ENCODE assay signal across 7 mouse cellular contexts in genomic region chr2:18680961-18681360, GRCm38 (mm10). TPM values are rescaled to one million over a fixed set of nuclear protein-coding genes. Genes with fewer than 3 reads are reported as not detected.
DNase-seq lines count a peak whose midpoint lies in the region; ATAC-seq and TF ChIP-seq lines count a peak whose summit lies in the region.

No protein-coding gene starts in this region.

- H3K27ac ChIP-seq in olfactory bulb, adult 2 months (ENCODE audit: insufficient read depth, low read depth, low read length) = no peak overlapping the region

- peak; percentile 37 for DNase-seq in G1E (ENCODE audit: low spot score)
- DNase-seq in adrenal gland, adult 2 months = peak; percentile 75
- DNase-seq in heart, postnatal 10 days = peak; percentile 61 to 66
- peak; percentile 85 for DNase-seq in kidney, postnatal 10 days
- peak; percentile 80 for DNase-seq in lung, postnatal 10 days

- 15% methylated on average over 29 of the region's 29 CpGs for WGBS in olfactory bulb, adult 2 months

- ATAC-seq in G1E (ENCODE audit: extremely low read depth, insufficient number of reproducible peaks, low FRiP score, poor library complexity, severe bottlenecking) = 0 out of 2 replicates have a peak, but pooled peaks have one; percentile 32

- H3K4me1 ChIP-seq in G1E (ENCODE audit: insufficient read depth, low read depth, low read length) = peaks cover 30% of the 10 kb centered on the region
- H3K4me1 ChIP-seq in erythroblast, embryonic 14.5 days (ENCODE audit: control insufficient read depth) = peaks cover 13% of the 10 kb centered on the region
- H3K4me1 ChIP-seq in olfactory bulb, adult 2 months (ENCODE audit: control insufficient read depth, insufficient read depth, low read length) = peaks cover 7% of the 10 kb centered on the region

- H3K4me3 ChIP-seq in G1E (ENCODE audit: low read depth, low read length) = peak overlapping the region; percentile 65; the same call in 1 of the 2 replicates
- H3K4me3 ChIP-seq in erythroblast, embryonic 14.5 days (replicated peaks) = peak overlapping the region; percentile 29
- H3K4me3 ChIP-seq in olfactory bulb, adult 2 months (ENCODE audit: insufficient read depth, low read depth, low read length) = peak overlapping the region; percentile 25

- intact Hi-C loops in heart, postnatal 10 days (cut with DNase I) = no loop called here

- H3K27me3 ChIP-seq in G1E (ENCODE audit: insufficient read depth, low read length) = no peaks in the 10 kb centered on the region
- H3K27me3 ChIP-seq in erythroblast, embryonic 14.5 days (ENCODE audit: control insufficient read depth) = peaks cover 81% of the 10 kb centered on the region

- TF ChIP-seq POLR2A in olfactory bulb, adult 2 months (IDR thresholded peaks at IDR 0.05; ENCODE audit: insufficient read depth, low read depth, low read length) = 0 out of 2 replicates have a peak, but pooled peaks have one; percentile 12

- H3K36me3 ChIP-seq in G1E (replicated peaks) = peaks cover 27% of the 10 kb centered on the region
- peaks cover 3% of the 10 kb centered on the region for H3K36me3 ChIP-seq in erythroblast, embryonic 14.5 days (ENCODE audit: control insufficient read depth)

- no peaks in the 10 kb centered on the region for H3K9me3 ChIP-seq in G1E (replicated peaks)
- no peaks in the 10 kb centered on the region; the same call in 1 of the 2 replicates for H3K9me3 ChIP-seq in erythroblast, embryonic 14.5 days (ENCODE audit: control insufficient read depth, low read length)

- TF ChIP-seq CTCF in G1E (IDR thresholded peaks at IDR 0.05; ENCODE audit: low read depth, low read length) = no peak
- TF ChIP-seq CTCF in olfactory bulb, adult 2 months (IDR thresholded peaks at IDR 0.05; ENCODE audit: insufficient read depth, low read depth, low read length) = no peak

RNA-seq across cellular contexts. Expression of gene Bmi1, which starts 4.1 kb away (rescaled TPM):
- total RNA-seq in G1E (2014; fragmentation: Nextera tagmentation) (155 and 179 TPM in 2 replicates), G1E (2017) (147 and 165 TPM in 2 replicates)
- 43.1 and 45.4 TPM in 2 replicates for polyA plus RNA-seq in G1E (2012)
- total RNA-seq in adrenal gland, adult 2 months (2021) = 10 to 100 TPM; 63.2 to 86.4 TPM
- polyA plus RNA-seq in adrenal gland, adult 2 months (2012; rRNA removed) = 7.8 and 11.8 TPM in 2 replicates
- polyA plus RNA-seq in erythroblast, embryonic 14.5 days (2012) = 0.13 TPM in 1 of 2 replicates, not detected in the other
- total RNA-seq in heart, postnatal 10 days (2021) = 10 to 100 TPM; 66.4 to 70.2 TPM
- polyA plus RNA-seq in olfactory bulb, adult 2 months (2012; ENCODE audit: insufficient read depth, insufficient read length, low replicate concordance, missing spikeins) = not detected in 2 replicates

RNA-seq across cellular contexts. Expression of gene Commd3, which starts 8.8 kb away (rescaled TPM):
- total RNA-seq in G1E (2014; fragmentation: Nextera tagmentation) (247 and 256 TPM in 2 replicates), G1E (2017) (346 and 370 TPM in 2 replicates)
- polyA plus RNA-seq in G1E (2012) = 262 and 271 TPM in 2 replicates
- 100 to 1,000 TPM; 111 to 133 TPM for total RNA-seq in adrenal gland, adult 2 months (2021)
- polyA plus RNA-seq in adrenal gland, adult 2 months (2012; rRNA removed) = 123 and 169 TPM in 2 replicates
- polyA plus RNA-seq in erythroblast, embryonic 14.5 days (2012) = 6.1 and 7.7 TPM in 2 replicates
- 100 to 1,000 TPM; 128 to 137 TPM for total RNA-seq in heart, postnatal 10 days (2021)
- 558 TPM in 1 of 2 replicates, not detected in the other for polyA plus RNA-seq in olfactory bulb, adult 2 months (2012; ENCODE audit: insufficient read depth, insufficient read length, low replicate concordance, missing spikeins)

RNA-seq across cellular contexts. Expression of gene Spag6, which starts 12.9 kb away (rescaled TPM):
- total RNA-seq in G1E (2014; fragmentation: Nextera tagmentation) (not detected in 2 replicates), G1E (2017) (0.22 and 0.46 TPM in 2 replicates)
- polyA plus RNA-seq in G1E (2012) = 0.08 and 0.18 TPM in 2 replicates
- total RNA-seq in adrenal gland, adult 2 months (2021) = under 1 TPM; 0.10 to 0.29 TPM
- polyA plus RNA-seq in adrenal gland, adult 2 months (2012; rRNA removed) = 1.9 TPM in 1 of 2 replicates, not detected in the other
- polyA plus RNA-seq in erythroblast, embryonic 14.5 days (2012) = not detected in 2 replicates
- under 1 TPM in 1 of 2 experiments, not detected in 1; 0.24 TPM for total RNA-seq in heart, postnatal 10 days (2021)
- not detected in 2 replicates for polyA plus RNA-seq in olfactory bulb, adult 2 months (2012; ENCODE audit: insufficient read depth, insufficient read length, low replicate concordance, missing spikeins)
